Mouse (Mus musculus) CD4-positive helper T cell, adult 2 months (primary cell): ENCODE data around the gene Gm28038.

Experiments
- DNase-seq: peaks from one replicate; pipeline ENCODE4 v3.0.0-alpha.2; 2012; ENCODE audit warnings: low read depth, missing footprints, low spot score

Gene Gm28038

GRCm38 (mm10) chr2:30256616-30257350 is 24.1 kb upstream of the Gm28038 start:
- DNase-seq, result no peak

GRCm38 (mm10) chr2:30257699-30258460 is 23.0 kb upstream of the Gm28038 start:
- no peak for DNase-seq

GRCm38 (mm10) chr2:30258600-30258999 is 22.2 kb upstream of the Gm28038 start:
- no peak for DNase-seq

GRCm38 (mm10) chr2:30259131-30260064 is 21.4 kb upstream of the Gm28038 start:
- no peak for DNase-seq

GRCm38 (mm10) chr2:30261064-30261736 is 19.6 kb upstream of the Gm28038 start:
- peak; percentile 43 for DNase-seq

GRCm38 (mm10) chr2:30261921-30262839 is 18.7 kb upstream of the Gm28038 start:
- no peak for DNase-seq

- DNase-seq, result no peak
Observed at GRCm38 (mm10) chr2:30262840-30263441, 17.9 kb upstream of the Gm28038 start.

- no peak for DNase-seq
Observed at GRCm38 (mm10) chr2:30263811-30264210, 17.0 kb upstream of the Gm28038 start.

- DNase-seq, result no peak
Observed at GRCm38 (mm10) chr2:30264671-30265519, 15.9 kb upstream of the Gm28038 start.

- DNase-seq, result no peak
Observed at GRCm38 (mm10) chr2:30265767-30266253, 15.0 kb upstream of the Gm28038 start, which contains the start of gene Phyhd1. Phyhd1 (plus strand) TSS chr2:30266203.

- DNase-seq, result no peak
Observed at GRCm38 (mm10) chr2:30266392-30266941, 14.4 kb upstream of the Gm28038 start.

GRCm38 (mm10) chr2:30267466-30267865 is 13.4 kb upstream of the Gm28038 start:
- no peak for DNase-seq

- no peak for DNase-seq
Observed at GRCm38 (mm10) chr2:30268371-30268770, 12.5 kb upstream of the Gm28038 start.

GRCm38 (mm10) chr2:30269241-30269990 is 11.4 kb upstream of the Gm28038 start:
- no peak for DNase-seq

- DNase-seq, result peak; percentile 78
Observed at GRCm38 (mm10) chr2:30270134-30270533, 10.7 kb upstream of the Gm28038 start.

- no peak for DNase-seq
Observed at GRCm38 (mm10) chr2:30281651-30282050, 808 bp downstream of the Gm28038 start.

- DNase-seq, result no peak
Observed at GRCm38 (mm10) chr2:30283193-30283592, 2.4 kb downstream of the Gm28038 start.

GRCm38 (mm10) chr2:30285004-30285403 is 4.2 kb downstream of the Gm28038 start:
- no peak for DNase-seq
